Mouse (Mus musculus): Measurements from ENCODE around the gene Thtpa. TPM values are rescaled to one million over a fixed set of nuclear protein-coding genes. Genes with fewer than 3 reads are reported as not detected.

Gene Thtpa
- polyA plus RNA-seq (2012; rRNA removed): 3.3 and 3.6 TPM in 2 replicates

GRCm38 (mm10) chr14:55094704-55095231 is at the start of gene Thtpa:
Gene Thtpa (plus strand): TSS chr14:55094784.

GRCm38 (mm10) chr14:55092011-55092577 is 2.5 kb upstream of the Thtpa start, which contains the start of gene Zfhx2:
Gene Zfhx2 (minus strand): TSS chr14:55092324.

GRCm38 (mm10) chr14:55105836-55106809 is 11.5 kb downstream of the Thtpa start, which contains the start of gene Ap1g2:
Gene Ap1g2 (minus strand): TSS chr14:55106593.

GRCm38 (mm10) chr14:55116425-55117200 is 22.0 kb downstream of the Thtpa start, which contains the start of gene Jph4:
Gene Jph4 (minus strand): TSS chr14:55116935.

Other genes starting within 250 kb of the Thtpa start
- 1.5 and 2.1 TPM in 2 replicates for gene Homez, start 223.8 kb upstream of the Thtpa start, polyA plus RNA-seq (2012; rRNA removed)
- 1.9 and 2.0 TPM in 2 replicates for gene Ppp1r3e, start 217.2 kb upstream of the Thtpa start, polyA plus RNA-seq (2012; rRNA removed)
- 8.9 and 9.0 TPM in 2 replicates for gene Bcl2l2, start 211.4 kb upstream of the Thtpa start, polyA plus RNA-seq (2012; rRNA removed)
- 0.07 and 0.12 TPM in 2 replicates for gene Gm20521, start 211.3 kb upstream of the Thtpa start, polyA plus RNA-seq (2012; rRNA removed)
- gene Pabpn1, start 202.3 kb upstream of the Thtpa start, polyA plus RNA-seq (2012; rRNA removed): 101 and 125 TPM in 2 replicates
- 4.2 and 5.5 TPM in 2 replicates for gene Slc22a17, start 181.7 kb upstream of the Thtpa start, polyA plus RNA-seq (2012; rRNA removed)
- gene Efs, start 168.7 kb upstream of the Thtpa start, polyA plus RNA-seq (2012; rRNA removed): 0.38 and 0.47 TPM in 2 replicates
- gene Il25, start 162.1 kb upstream of the Thtpa start, polyA plus RNA-seq (2012; rRNA removed): not detected in 2 replicates
- gene Cmtm5, start 158.5 kb upstream of the Thtpa start, polyA plus RNA-seq (2012; rRNA removed): 0.04 TPM in 1 of 2 replicates, not detected in the other
- 0.05 and 0.14 TPM in 2 replicates for gene Myh6, start 127.9 kb upstream of the Thtpa start, polyA plus RNA-seq (2012; rRNA removed)
- not detected in 2 replicates for gene Gm17428, start 117.9 kb upstream of the Thtpa start, polyA plus RNA-seq (2012; rRNA removed)
- gene Myh7, start 100.2 kb upstream of the Thtpa start, polyA plus RNA-seq (2012; rRNA removed): 0.06 and 0.11 TPM in 2 replicates
- gene Ngdn, start 79.3 kb upstream of the Thtpa start, polyA plus RNA-seq (2012; rRNA removed): 20.9 and 22.6 TPM in 2 replicates
- 0.26 and 0.29 TPM in 2 replicates for gene Zfhx2, start 2.5 kb upstream of the Thtpa start, polyA plus RNA-seq (2012; rRNA removed)
- 8.7 and 9.3 TPM in 2 replicates for gene Ap1g2, start 11.8 kb downstream of the Thtpa start, polyA plus RNA-seq (2012; rRNA removed)
- gene Jph4, start 22.2 kb downstream of the Thtpa start, polyA plus RNA-seq (2012; rRNA removed): 0.02 and 0.03 TPM in 2 replicates
- gene Dhrs2, start 127.2 kb downstream of the Thtpa start, polyA plus RNA-seq (2012; rRNA removed): 0.03 TPM in 1 of 2 replicates, not detected in the other